Mouse (Mus musculus) neural tube, embryonic 14.5 days (tissue): Measurements from ENCODE around the gene Mpv17l2. TPM values are rescaled to one million over a fixed set of nuclear protein-coding genes. Genes with fewer than 3 reads are reported as not detected.

Experiments
- ATAC-seq: fragments of 200-750 bp; cut with Nextera tagmentation; 2 replicates; pipeline ENCODE4 v1.8.0; 2017; ENCODE audit warnings: low read depth, mild to moderate bottlenecking, moderate TSS enrichment, moderate library complexity
- H3K27ac ChIP-seq: fragments of 300-500 bp; sonication (generic); 2 replicates; pipeline ENCODE4 v1.5.1; 2014; ENCODE audit warnings: low read depth, mild to moderate bottlenecking, control low read depth, low read length, moderate library complexity, mixed read lengths
- H3K27me3 ChIP-seq: fragments of 300-500 bp; sonication (generic); 2 replicates; pipeline ENCODE4 v1.6.1; 2014; ENCODE audit warnings: low read length; ENCODE audit not compliant: control insufficient read depth, insufficient read depth
- H3K36me3 ChIP-seq: fragments of 300-500 bp; sonication (generic); 2 replicates; pipeline ENCODE4 v1.6.1; 2014; ENCODE audit warnings: low read length, mixed read lengths; ENCODE audit not compliant: control insufficient read depth, insufficient read depth
- H3K4me1 ChIP-seq: fragments of 300-500 bp; sonication (generic); 2 replicates; pipeline ENCODE4 v1.6.1; 2014; ENCODE audit warnings: low read length; ENCODE audit not compliant: control insufficient read depth, insufficient read depth
- H3K4me2 ChIP-seq: fragments of 300-500 bp; sonication (generic); 2 replicates; pipeline ENCODE4 v1.6.1; 2014; ENCODE audit warnings: mild to moderate bottlenecking, low read depth, low read length, control low read depth
- H3K4me3 ChIP-seq: fragments of 300-500 bp; sonication (generic); 2 replicates; pipeline ENCODE4 v1.5.1; 2014; ENCODE audit warnings: low read depth, low read length, control low read depth, mixed read lengths
- H3K9ac ChIP-seq: fragments of 300-500 bp; sonication (generic); replicated peaks from 2 replicates; pipeline ENCODE4 v1.6.1; 2014; ENCODE audit warnings: low read depth, mild to moderate bottlenecking, control low read depth, low read length, mixed read lengths
- H3K9me3 ChIP-seq: fragments of 300-500 bp; sonication (generic); 2 replicates; pipeline ENCODE4 v1.6.1; 2016; ENCODE audit warnings: low read length; ENCODE audit not compliant: control insufficient read depth
- WGBS: fragments of 180-500 bp; shearing (Covaris S2); extraction: QIAGEN DNeasy Blood & Tissue Kit; methylation state at CpG from one replicate; pipeline ENCODE4 v1.1.7; 2014; 5-methylcytosine and 5-hydroxymethylcytosine counted together
- polyA plus RNA-seq: library from polyadenylated mRNA; unstranded; fragments of >200 nt; fragmentation: Nextera tagmentation; extraction: Ambion mirVana; gene quantifications from 2 replicates; pipeline ENCODE4 v1.2.1, GENCODE M21; 2014

Mpv17l2 gene
- polyA plus RNA-seq, 1 experiment from 2014 or later: 41.2 TPM

DNA sequence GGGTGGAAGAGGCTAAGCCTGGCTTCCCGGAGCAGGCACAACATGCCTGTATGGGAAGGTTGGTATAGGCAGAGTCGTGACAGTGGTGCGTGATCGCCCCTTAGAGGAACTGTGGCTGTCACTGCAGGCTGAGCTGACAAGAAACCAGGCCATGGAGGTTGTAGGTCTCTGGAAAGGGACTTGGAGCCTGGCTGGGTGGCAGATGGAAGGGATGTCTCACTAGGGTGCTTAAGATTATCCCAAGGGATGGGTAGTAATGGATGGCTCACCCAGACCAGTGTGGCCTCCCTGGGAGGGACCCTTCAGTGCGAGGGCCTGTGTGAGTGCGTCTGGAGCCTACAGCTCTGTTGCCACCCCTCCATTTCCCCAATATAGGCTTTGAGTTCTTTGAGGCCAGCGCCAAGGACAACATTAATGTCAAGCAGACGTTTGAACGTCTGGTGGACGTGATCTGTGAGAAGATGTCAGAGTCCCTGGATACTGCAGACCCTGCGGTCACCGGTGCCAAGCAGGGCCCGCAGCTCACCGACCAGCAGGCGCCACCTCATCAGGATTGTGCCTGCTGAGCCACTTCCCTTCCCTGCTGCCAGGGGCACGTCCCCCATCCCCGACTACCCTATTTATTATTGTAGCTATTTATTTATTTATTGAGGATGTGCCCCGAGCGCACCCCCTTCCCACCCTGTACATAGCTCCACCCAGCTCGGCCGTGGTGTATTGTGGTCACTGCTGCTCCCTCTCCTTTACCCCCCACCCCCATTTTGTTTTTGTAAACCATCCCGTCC lies 3.0 kb downstream of the Mpv17l2 start:
- WGBS: 61% methylated on average over 22 of the region's 22 CpGs
- H3K4me3 ChIP-seq: no peak overlapping the region
- H3K9me3 ChIP-seq: no peaks in the 10 kb centered on the region
- H3K4me2 ChIP-seq: no peak overlapping the region
- no peaks in the 10 kb centered on the region; the same call in 1 of the 2 replicates for H3K27me3 ChIP-seq
- no peak for ATAC-seq
- H3K9ac ChIP-seq: no peak overlapping the region
- peaks cover 26% of the 10 kb centered on the region for H3K4me1 ChIP-seq
- H3K27ac ChIP-seq: 0 out of 2 replicates have a peak overlapping the region, but pooled peaks have one; percentile 22
- H3K36me3 ChIP-seq: peaks cover 19% of the 10 kb centered on the region; the same call in 1 of the 2 replicates

DNA sequence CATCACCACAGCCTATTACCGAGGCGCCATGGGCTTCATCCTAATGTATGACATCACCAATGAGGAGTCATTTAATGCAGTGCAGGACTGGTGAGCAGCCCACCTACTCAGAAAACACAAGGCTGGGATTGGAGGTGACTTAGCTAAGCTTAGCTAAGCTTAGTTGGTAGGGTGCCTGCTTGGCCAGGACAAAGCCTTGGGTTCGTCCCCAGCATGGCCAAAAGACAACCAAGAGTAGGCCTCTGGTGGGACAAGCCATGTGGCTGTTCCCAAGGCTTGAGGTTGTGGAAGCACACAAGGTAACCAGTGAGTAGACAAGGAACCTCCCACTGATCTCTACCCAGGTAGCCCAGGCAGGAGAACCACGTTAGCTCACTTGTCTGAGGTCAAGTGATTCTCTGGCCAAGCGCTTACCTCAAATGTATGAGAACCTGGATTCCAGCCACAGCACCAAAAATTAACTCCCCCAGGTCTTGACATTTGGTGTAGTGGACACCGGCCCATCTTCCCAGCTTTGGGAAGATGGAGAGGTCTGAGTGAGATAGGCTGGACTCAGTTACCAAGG lies 4.2 kb downstream of the Mpv17l2 start:
- Histone ChIP-seq H3K27me3 (no peaks in the 10 kb centered on the region; the same call in 1 of the 2 replicates), H3K9me3 (no peaks in the 10 kb centered on the region), H3K4me1 (peaks cover 26% of the 10 kb centered on the region), H3K4me2 (no peak overlapping the region), H3K9ac (no peak overlapping the region), H3K27ac (no peak overlapping the region), H3K36me3 (peaks cover 19% of the 10 kb centered on the region; the same call in 1 of the 2 replicates), H3K4me3 (no peak overlapping the region)
- WGBS: 98% methylated on average over 6 of the region's 6 CpGs
- no peak for ATAC-seq

DNA sequence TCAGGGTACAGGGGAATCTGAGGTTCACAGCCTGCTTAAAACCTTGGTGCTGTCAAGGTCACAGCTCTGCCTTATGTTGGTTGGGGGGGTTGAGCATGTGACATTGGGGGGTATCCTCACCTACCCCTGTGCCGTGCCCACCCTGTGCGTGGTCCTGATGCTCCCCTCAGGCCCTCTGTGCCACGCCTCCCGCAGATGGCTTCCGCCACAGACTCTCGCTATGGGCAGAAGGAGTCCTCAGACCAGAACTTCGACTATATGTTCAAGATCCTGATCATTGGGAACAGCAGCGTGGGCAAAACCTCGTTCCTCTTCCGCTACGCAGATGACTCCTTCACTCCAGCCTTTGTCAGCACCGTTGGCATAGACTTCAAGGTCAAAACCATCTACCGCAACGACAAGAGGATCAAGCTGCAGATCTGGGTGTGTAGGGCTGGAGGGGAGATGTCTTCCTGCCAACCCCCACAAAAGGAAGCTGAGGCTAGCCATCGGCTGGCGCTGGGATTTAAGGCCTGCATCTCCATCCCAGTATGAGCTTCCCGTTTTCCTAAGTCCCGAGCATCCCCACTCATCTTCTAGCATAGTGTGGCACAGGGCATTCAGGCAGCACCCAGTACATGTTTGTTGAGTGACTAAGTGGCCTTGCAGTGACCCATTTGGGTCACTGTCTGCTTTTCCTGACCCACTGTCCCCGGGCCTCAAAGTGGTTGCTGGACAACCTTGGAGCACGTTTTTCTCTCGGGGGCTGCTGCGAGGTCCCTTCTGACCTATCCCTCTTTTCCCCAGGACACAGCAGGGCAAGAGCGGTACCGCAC lies 4.9 kb downstream of the Mpv17l2 start:
- H3K27me3 ChIP-seq: no peaks in the 10 kb centered on the region; the same call in 1 of the 2 replicates
- peaks cover 19% of the 10 kb centered on the region; the same call in 1 of the 2 replicates for H3K36me3 ChIP-seq
- no peaks in the 10 kb centered on the region for H3K9me3 ChIP-seq
- peaks cover 22% of the 10 kb centered on the region for H3K4me1 ChIP-seq
- peak overlapping the region; percentile 91 for H3K9ac ChIP-seq
- 79% methylated on average over 24 of the region's 24 CpGs for WGBS
- peak overlapping the region; percentile 91 for H3K4me2 ChIP-seq
- no peak overlapping the region; the same call in 1 of the 2 replicates for H3K27ac ChIP-seq
- ATAC-seq: no peak
- peak overlapping the region; percentile 72 for H3K4me3 ChIP-seq

DNA sequence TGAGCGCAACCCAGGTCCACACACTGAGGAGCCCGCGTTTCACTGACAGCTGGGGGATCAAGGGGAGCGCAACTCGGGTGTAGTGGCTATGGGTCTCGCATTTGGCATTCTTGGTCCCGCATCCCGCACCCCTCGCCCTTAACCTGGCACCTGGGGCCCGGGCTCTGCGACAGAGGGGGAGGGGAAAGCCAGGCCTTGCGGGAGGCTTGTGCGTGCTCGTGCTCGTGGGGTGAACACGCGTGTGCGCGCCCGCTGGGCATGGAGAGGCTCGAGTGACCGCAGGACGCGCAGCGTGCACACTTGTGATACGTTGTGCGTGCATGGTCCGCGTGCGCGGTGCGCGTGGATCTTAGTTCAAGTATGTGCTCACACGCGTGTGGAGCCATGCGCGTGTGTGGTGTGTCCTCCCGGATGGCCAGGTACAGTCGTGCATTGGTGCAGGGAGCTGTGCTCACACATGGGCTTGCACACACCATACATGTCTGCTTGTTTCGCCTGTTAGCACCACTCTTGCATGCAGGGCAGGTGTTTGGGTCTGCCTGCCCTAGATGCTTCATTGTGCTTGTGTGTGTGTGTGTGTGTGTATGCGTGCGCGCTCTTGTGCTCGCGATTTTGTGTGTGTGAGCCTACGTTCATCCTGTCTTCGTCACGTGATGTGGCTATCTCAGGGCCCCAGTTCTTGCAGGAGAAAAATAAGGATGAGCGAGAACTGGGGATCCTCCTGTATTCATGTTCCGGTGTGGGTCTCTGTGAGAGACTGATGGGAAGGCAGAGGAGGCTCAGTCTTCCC lies 5.7 kb downstream of the Mpv17l2 start:
- H3K4me1 ChIP-seq: peaks cover 17% of the 10 kb centered on the region
- peak; percentile 60 for ATAC-seq
- peak overlapping the region; percentile 91 for H3K9ac ChIP-seq
- 14% methylated on average over 50 of the region's 50 CpGs for WGBS
- peak overlapping the region; percentile 95 for H3K27ac ChIP-seq
- H3K4me3 ChIP-seq: peak overlapping the region; percentile 72
- no peaks in the 10 kb centered on the region for H3K9me3 ChIP-seq
- no peaks in the 10 kb centered on the region; the same call in 1 of the 2 replicates for H3K27me3 ChIP-seq
- H3K36me3 ChIP-seq: peaks cover 19% of the 10 kb centered on the region; the same call in 1 of the 2 replicates
- H3K4me2 ChIP-seq: peak overlapping the region; percentile 91

DNA sequence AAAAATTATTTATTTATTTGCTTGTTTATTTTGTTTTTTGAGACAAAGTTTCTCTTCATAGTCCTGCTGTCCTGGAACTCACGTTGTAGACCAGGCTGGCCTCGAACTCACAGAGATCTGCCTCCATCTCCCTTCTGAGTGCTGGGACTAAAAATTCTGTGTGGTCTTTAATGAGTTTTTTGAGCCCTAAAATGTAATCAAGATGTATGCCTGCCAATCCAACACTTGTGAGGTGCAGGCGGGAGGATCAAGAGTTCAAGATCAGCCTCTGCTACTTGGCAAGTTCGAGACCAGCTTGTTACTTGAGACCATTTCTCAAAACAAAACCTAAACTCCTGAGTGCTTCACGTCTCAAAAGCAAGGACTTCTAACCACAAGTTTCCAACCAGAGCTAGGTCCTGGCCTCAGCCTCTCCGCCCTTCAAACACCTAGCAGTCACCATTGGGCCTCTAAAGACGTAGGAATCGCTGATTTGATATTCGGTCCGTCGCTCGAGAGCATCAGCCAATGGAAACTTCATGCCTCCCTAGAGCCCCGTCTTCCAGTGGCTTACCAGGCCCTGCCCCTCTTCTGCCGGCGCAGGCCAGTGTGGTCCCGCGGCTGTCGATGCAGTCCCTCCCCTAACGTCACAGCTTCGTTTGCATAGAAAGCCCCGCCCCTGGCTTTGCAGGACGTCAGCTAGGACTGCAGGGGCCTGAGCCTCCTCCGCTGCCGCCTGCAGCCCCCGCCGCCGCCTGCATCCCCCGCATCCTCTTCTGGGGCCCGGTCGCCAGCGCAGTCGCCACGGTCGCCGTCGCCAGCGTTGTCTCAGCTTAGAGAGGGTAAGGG lies 6.5 kb downstream of the Mpv17l2 start, which contains the start of gene Rab3a:
Rab3a (plus strand) TSS at position 637 of the 828 bp plus-strand sequence.
- WGBS: 8% methylated on average over 37 of the region's 37 CpGs
- Histone ChIP-seq H3K27me3 (no peaks in the 10 kb centered on the region; the same call in 1 of the 2 replicates), H3K9me3 (no peaks in the 10 kb centered on the region), H3K9ac (peak within 1 kb of the TSS; percentile 91), H3K4me2 (peak within 1 kb of the TSS; percentile 91), H3K36me3 (peaks cover 19% of the 10 kb centered on the region; the same call in 1 of the 2 replicates), H3K4me1 (peaks cover 10% of the 10 kb centered on the region; the same call in 1 of the 2 replicates), H3K4me3 (peak within 1 kb of the TSS; percentile 72), H3K27ac (peak within 1 kb of the TSS; percentile 95)
- ATAC-seq: peak; percentile 97

DNA sequence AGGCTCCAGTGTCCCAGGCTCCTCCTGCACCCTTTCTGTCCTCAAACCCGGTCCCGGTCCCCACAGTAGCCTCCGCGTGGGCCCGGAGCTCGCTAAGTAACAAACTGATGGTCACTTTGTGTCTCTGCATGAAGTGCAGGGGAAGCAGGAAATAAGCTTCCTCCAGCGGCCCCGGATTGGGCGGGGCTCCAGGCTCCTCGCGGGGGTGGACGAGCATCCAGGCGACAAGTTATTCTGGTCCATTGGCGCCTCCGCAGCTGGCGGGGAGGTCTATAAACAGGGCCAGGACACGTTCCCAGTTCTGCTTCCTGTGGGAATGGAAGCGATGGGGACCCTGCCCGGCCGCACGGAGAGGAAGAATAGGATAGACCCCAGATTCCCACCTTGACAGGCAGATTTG lies 7.6 kb downstream of the Mpv17l2 start:
- H3K4me3 ChIP-seq: no peak overlapping the region
- H3K27ac ChIP-seq: 0 out of 2 replicates have a peak overlapping the region, but pooled peaks have one; percentile 7
- ATAC-seq: no peak
- 26% methylated on average over 21 of the region's 21 CpGs for WGBS
- peaks cover 17% of the 10 kb centered on the region; the same call in 1 of the 2 replicates for H3K36me3 ChIP-seq
- no peak overlapping the region for H3K4me2 ChIP-seq
- no peak overlapping the region for H3K9ac ChIP-seq
- H3K9me3 ChIP-seq: no peaks in the 10 kb centered on the region
- H3K4me1 ChIP-seq: peaks cover 9% of the 10 kb centered on the region; the same call in 1 of the 2 replicates
- no peaks in the 10 kb centered on the region; the same call in 1 of the 2 replicates for H3K27me3 ChIP-seq

DNA sequence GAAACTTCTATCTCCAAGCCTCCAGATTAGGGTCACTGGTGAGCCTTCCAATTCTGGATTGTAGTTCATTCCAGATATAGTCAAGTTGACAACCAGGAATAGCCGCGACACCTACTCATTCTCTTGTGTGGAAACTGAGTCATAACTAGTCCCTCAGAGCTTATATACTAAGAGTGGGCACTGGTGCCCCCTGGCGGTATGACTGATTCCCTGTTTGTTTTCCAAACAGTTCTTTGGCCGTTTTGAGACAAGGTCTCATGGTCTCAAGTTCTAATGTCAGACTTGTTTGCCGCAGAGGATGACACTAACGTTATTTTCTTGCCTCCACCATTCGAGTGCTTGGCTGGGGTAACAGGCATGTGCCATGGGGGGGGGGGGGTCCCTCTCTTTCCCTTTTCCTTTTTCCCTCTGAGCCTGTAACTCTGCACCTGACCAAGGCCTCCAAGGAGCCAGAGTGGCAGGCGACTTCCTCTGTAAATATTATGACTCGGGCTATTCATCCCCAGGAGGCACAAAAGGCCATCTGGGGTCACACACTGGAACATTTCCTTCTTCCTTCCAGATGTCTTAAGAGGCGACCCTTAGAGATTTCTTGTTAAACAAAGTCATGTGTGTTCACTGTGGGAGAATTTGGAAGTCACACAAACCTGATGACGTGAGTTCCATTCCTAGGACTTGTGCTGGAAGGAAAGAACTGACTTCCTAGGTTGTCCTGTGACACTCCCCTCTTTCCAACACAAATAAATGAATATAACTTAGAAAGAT lies 8.6 kb downstream of the Mpv17l2 start:
- no peak overlapping the region for H3K27ac ChIP-seq

More for the DNA sequence above, 8.6 kb downstream of the Mpv17l2 start:
- Histone ChIP-seq H3K4me3 (no peak overlapping the region), H3K27me3 (no peaks in the 10 kb centered on the region; the same call in 1 of the 2 replicates), H3K9me3 (no peaks in the 10 kb centered on the region), H3K4me2 (no peak overlapping the region), H3K4me1 (peaks cover 9% of the 10 kb centered on the region; the same call in 1 of the 2 replicates), H3K9ac (no peak overlapping the region), H3K36me3 (peaks cover 9% of the 10 kb centered on the region; the same call in 1 of the 2 replicates)
- ATAC-seq: no peak
- 41% methylated on average over 11 of the region's 11 CpGs for WGBS
